Mouse (Mus musculus): Measurements from ENCODE around the gene Rdh9.

- TF ChIP-seq CTCF (IDR thresholded peaks at IDR 0.05 in 2 of 3, conservative IDR thresholded peaks at IDR 0.05 in 1 of 3; ENCODE audit: control insufficient read depth in 1 of 3, insufficient read depth in 1 of 3, low read depth in 2 of 3, low read length in 3 of 3, poor library complexity in 1 of 3, severe bottlenecking in 1 of 3) (no peak), ZKSCAN1 (IDR thresholded peaks at IDR 0.05; ENCODE audit: low read depth, low read length) (no peak), EP300 (IDR thresholded peaks at IDR 0.05; ENCODE audit: low read depth in 1 of 2, low read length in 2 of 2) (no peak), POLR2A (IDR thresholded peaks at IDR 0.05; ENCODE audit: control insufficient read depth in 1 of 2, insufficient read depth in 1 of 2, low read depth in 1 of 2, low read length in 2 of 2, poor library complexity in 1 of 2) (no peak), UBTF (IDR thresholded peaks at IDR 0.05; ENCODE audit: borderline replicate concordance, insufficient read depth, low read depth, low read length) (no peak), SMC3 (IDR thresholded peaks at IDR 0.05; ENCODE audit: low read depth, low read length) (no peak)
Observed at GRCm38 (mm10) chr10:127815888-127816287, 39.7 kb downstream of the Rdh9 start.

Data from MEL (cell line).